Mouse (Mus musculus) C2C12 (cell line): ENCODE measurements around the gene Ankfn1. TPM values are rescaled to one million over a fixed set of nuclear protein-coding genes. Genes with fewer than 3 reads are reported as not detected.

Experiments used
- H3K27me3 ChIP-seq: one replicate; pipeline ENCODE4 v1.6.1; 2011; ENCODE audit not compliant: control insufficient read depth, insufficient read depth, insufficient read length
- H3K36me3 ChIP-seq: one replicate; pipeline ENCODE4 v1.6.1; 2011; ENCODE audit not compliant: control insufficient read depth, insufficient read depth
- H3K4me3 ChIP-seq: one replicate; pipeline ENCODE4 v1.5.1; 2011; ENCODE audit warnings: mild to moderate bottlenecking, control low read depth; ENCODE audit not compliant: poor library complexity, insufficient read depth, severe bottlenecking
- H3K79me2 ChIP-seq: one replicate; pipeline ENCODE4 v1.6.1; 2011; ENCODE audit not compliant: control insufficient read depth, insufficient read depth
- H3K79me3 ChIP-seq: one replicate; pipeline ENCODE4 v1.6.1; 2011; ENCODE audit warnings: low read depth, control low read depth
- H3ac ChIP-seq: one replicate; pipeline ENCODE3; 2011; ENCODE audit warnings: low read depth; ENCODE audit not compliant: control insufficient read depth, insufficient read length
- CEBPB ChIP-seq: IDR thresholded peaks from one replicate; pipeline ENCODE4 v1.6.1; 2011; ENCODE audit warnings: low read depth, mild to moderate bottlenecking, control low read depth, moderate library complexity
- CTCF ChIP-seq: IDR thresholded peaks from one replicate; pipeline ENCODE4 v1.5.1; 2011; ENCODE audit not compliant: control insufficient read depth, insufficient read depth, insufficient read length
- FOSL1 ChIP-seq: IDR thresholded peaks from one replicate; pipeline ENCODE4 v1.8.0; 2011; ENCODE audit warnings: mild to moderate bottlenecking, low read length; ENCODE audit not compliant: poor library complexity, insufficient read depth, severe bottlenecking
- MAX ChIP-seq: IDR thresholded peaks from one replicate; pipeline ENCODE4 v1.6.1; 2011; ENCODE audit warnings: mild to moderate bottlenecking, control low read depth
- MYOD1 ChIP-seq: IDR thresholded peaks from one replicate; pipeline ENCODE4 v1.6.1; 2011; ENCODE audit warnings: low read depth; ENCODE audit not compliant: control insufficient read depth, insufficient read length
- MYOG ChIP-seq: IDR thresholded peaks from one replicate; pipeline ENCODE4 v1.6.1; 2011; ENCODE audit not compliant: control insufficient read depth, insufficient read length; ENCODE audit errors: extremely low read depth
- USF1 ChIP-seq: IDR thresholded peaks from one replicate; pipeline ENCODE4 v1.6.1; 2011; ENCODE audit warnings: low read depth, mild to moderate bottlenecking, control low read depth, moderate library complexity
- polyA plus RNA-seq: library from polyadenylated mRNA; unstranded; fragments of >200 nt; fragmentation: generic; extraction: Trizol; gene quantifications from one replicate; pipeline ENCODE4 v1.2.1, GENCODE M21; 2012; ENCODE audit warnings: missing spikeins

Ankfn1 gene
- polyA plus RNA-seq, 1 experiment, result not detected

- Histone ChIP-seq H3K4me3 (no peak overlapping the region), H3K79me2 (no peaks in the 10 kb centered on the region), H3K79me3 (no peaks in the 10 kb centered on the region), H3K27me3 (no peaks in the 10 kb centered on the region), H3ac (no peak overlapping the region), H3K36me3 (no peaks in the 10 kb centered on the region)
- TF ChIP-seq USF1 (no peak), FOSL1 (no peak), MAX (no peak)
These were observed 26.5 kb upstream of the Ankfn1 start for GRCm38 (mm10) chr11:89803974-89804373.

GRCm38 (mm10) chr11:89792709-89793108 is 15.3 kb upstream of the Ankfn1 start:
- no peak for TF ChIP-seq CTCF
- no peak for TF ChIP-seq MYOG
- no peak for TF ChIP-seq CEBPB
- no peak for TF ChIP-seq USF1
- no peak for TF ChIP-seq MYOD1
- no peak for TF ChIP-seq FOSL1
- TF ChIP-seq MAX, result no peak
- no peaks in the 10 kb centered on the region for H3K36me3 ChIP-seq
- H3ac ChIP-seq, result no peak overlapping the region
- H3K79me2 ChIP-seq, result no peaks in the 10 kb centered on the region
- H3K79me3 ChIP-seq, result no peaks in the 10 kb centered on the region
- H3K27me3 ChIP-seq, result no peaks in the 10 kb centered on the region
- H3K4me3 ChIP-seq, result no peak overlapping the region

GRCm38 (mm10) chr11:89776070-89776469 is 1.4 kb downstream of the Ankfn1 start:
- Histone ChIP-seq H3K36me3 (no peaks in the 10 kb centered on the region), H3K4me3 (no peak overlapping the region), H3K79me2 (no peaks in the 10 kb centered on the region), H3ac (no peak overlapping the region), H3K27me3 (no peaks in the 10 kb centered on the region), H3K79me3 (no peaks in the 10 kb centered on the region)
- TF ChIP-seq MYOG (no peak), FOSL1 (no peak), USF1 (no peak), CTCF (no peak), CEBPB (no peak), MAX (no peak)

- no peak for TF ChIP-seq FOSL1
- Histone ChIP-seq H3ac (no peak overlapping the region), H3K27me3 (no peaks in the 10 kb centered on the region), H3K36me3 (no peaks in the 10 kb centered on the region), H3K4me3 (no peak overlapping the region), H3K79me2 (no peaks in the 10 kb centered on the region), H3K79me3 (no peaks in the 10 kb centered on the region)
These were observed 2.5 kb downstream of the Ankfn1 start for GRCm38 (mm10) chr11:89774913-89775312.

- Histone ChIP-seq H3ac (no peak overlapping the region), H3K79me2 (no peaks in the 10 kb centered on the region), H3K4me3 (no peak overlapping the region), H3K27me3 (no peaks in the 10 kb centered on the region), H3K36me3 (no peaks in the 10 kb centered on the region), H3K79me3 (no peaks in the 10 kb centered on the region)
- TF ChIP-seq USF1 (no peak), FOSL1 (no peak), CEBPB (no peak), MAX (no peak), CTCF (no peak), MYOD1 (no peak)
These were observed 4.5 kb downstream of the Ankfn1 start for GRCm38 (mm10) chr11:89772941-89773340.

- no peak for TF ChIP-seq CTCF
- no peak for TF ChIP-seq FOSL1
- TF ChIP-seq MAX, result no peak
- TF ChIP-seq MYOD1, result no peak
- no peak for TF ChIP-seq MYOG
- TF ChIP-seq USF1, result no peak
- TF ChIP-seq CEBPB, result no peak
- H3K36me3 ChIP-seq, result no peaks in the 10 kb centered on the region
- no peaks in the 10 kb centered on the region for H3K79me3 ChIP-seq
- no peaks in the 10 kb centered on the region for H3K27me3 ChIP-seq
- H3K79me2 ChIP-seq, result no peaks in the 10 kb centered on the region
- H3K4me3 ChIP-seq, result no peak overlapping the region
- H3ac ChIP-seq, result no peak overlapping the region
These were observed 11.7 kb downstream of the Ankfn1 start for GRCm38 (mm10) chr11:89765770-89766148.

GRCm38 (mm10) chr11:89765014-89765769 is 12.3 kb downstream of the Ankfn1 start:
- TF ChIP-seq MYOD1 (no peak), FOSL1 (no peak), CTCF (no peak), CEBPB (no peak), MAX (no peak), USF1 (no peak), MYOG (no peak)
- Histone ChIP-seq H3K36me3 (no peaks in the 10 kb centered on the region), H3K79me3 (no peaks in the 10 kb centered on the region), H3ac (no peak overlapping the region), H3K79me2 (no peaks in the 10 kb centered on the region), H3K27me3 (no peaks in the 10 kb centered on the region), H3K4me3 (no peak overlapping the region)
